Comparison of ENCODE assay signal across 13 mouse cellular contexts in genomic region chr15:95667209-95667608, GRCm38 (mm10). TPM values are rescaled to one million over a fixed set of nuclear protein-coding genes. Genes with fewer than 3 reads are reported as not detected.
A peak's percentile ranks its signal among the peaks of the same experiment; 100 is the strongest.
DNase-seq lines count a peak whose midpoint lies in the region; ATAC-seq lines count a peak whose summit lies in the region.
"Had no signal": no experiment of that assay in that cellular context is flagged by ENCODE, and none has a peak within 500 bp of the region (broad histone marks: within the 10 kb centered on the region; RNA-seq: fewer than 3 reads in every experiment).

No protein-coding gene starts in this region.

- WGBS in forebrain, embryonic 16.5 days, result 11% methylated on average over 8 of the region's 8 CpGs
- 31% methylated on average over 8 of the region's 8 CpGs for WGBS in forebrain, embryonic 12.5 days

- DNase-seq in ZHBTc4 (ENCODE audit: low read depth, low spot score), result peak; percentile 5
- peak; percentile 35 to 56 for DNase-seq in frontal cortex, postnatal 14 days (ENCODE audit: low spot score in 2 of 2)
- DNase-seq in left cerebral cortex, postnatal 14 days (ENCODE audit: low spot score in 2 of 2), result peak; percentile 43 to 61
- no peak for DNase-seq in kidney, adult 11 months
- no peak for DNase-seq in thymus, adult 18-20 months
- DNase-seq in kidney, adult 9 months, result no peak
- DNase-seq: kidney, adult 8-10 months had no signal

- H3K4me3 ChIP-seq in forebrain, embryonic 16.5 days (replicated peaks; ENCODE audit: low read length), result no peak overlapping the region
- H3K4me3 ChIP-seq in forebrain, embryonic 12.5 days (replicated peaks), result no peak overlapping the region
- H3K4me3 ChIP-seq: heart, embryonic 12.5 days; liver, embryonic 15.5 days had no signal

- peak; percentile 73 for ATAC-seq in forebrain, embryonic 16.5 days
- ATAC-seq in forebrain, embryonic 12.5 days (ENCODE audit: low FRiP score), result no peak

- H3K4me2 ChIP-seq in forebrain, embryonic 16.5 days (ENCODE audit: low read length), result no peak overlapping the region
- no peak overlapping the region for H3K4me2 ChIP-seq in forebrain, embryonic 12.5 days
- H3K4me2 ChIP-seq: heart, embryonic 12.5 days; liver, embryonic 15.5 days had no signal

- H3K9me3 ChIP-seq in forebrain, embryonic 16.5 days (ENCODE audit: control insufficient read depth, low read length), result no peaks in the 10 kb centered on the region
- H3K9me3 ChIP-seq in forebrain, embryonic 12.5 days, result no peaks in the 10 kb centered on the region
- H3K9me3 ChIP-seq: heart, embryonic 12.5 days; liver, embryonic 15.5 days had no signal

- H3K4me1 ChIP-seq in forebrain, embryonic 16.5 days (replicated peaks; ENCODE audit: control insufficient read depth, insufficient read depth, low read length), result peaks cover 5% of the 10 kb centered on the region; the same call in 1 of the 2 replicates
- H3K4me1 ChIP-seq in forebrain, embryonic 12.5 days, result no peaks in the 10 kb centered on the region
- H3K4me1 ChIP-seq: heart, embryonic 12.5 days; liver, embryonic 15.5 days had no signal

- no peaks in the 10 kb centered on the region for H3K36me3 ChIP-seq in forebrain, embryonic 16.5 days (ENCODE audit: control insufficient read depth, insufficient read depth)
- no peaks in the 10 kb centered on the region for H3K36me3 ChIP-seq in forebrain, embryonic 12.5 days (replicated peaks)
- H3K36me3 ChIP-seq: heart, embryonic 12.5 days; liver, embryonic 15.5 days had no signal

- intact Hi-C loops in left cerebral cortex, postnatal 14 days (cut with DNase I), result no loop called here

- H3K27ac ChIP-seq in forebrain, embryonic 16.5 days (ENCODE audit: low read length), result no peak overlapping the region
- no peak overlapping the region for H3K27ac ChIP-seq in forebrain, embryonic 12.5 days
- H3K27ac ChIP-seq: liver, embryonic 15.5 days had no signal

- H3K9ac ChIP-seq in forebrain, embryonic 16.5 days (replicated peaks; ENCODE audit: low read depth, low read length), result no peak overlapping the region
- no peak overlapping the region for H3K9ac ChIP-seq in forebrain, embryonic 12.5 days
- H3K9ac ChIP-seq: heart, embryonic 12.5 days; liver, embryonic 15.5 days had no signal

- no peaks in the 10 kb centered on the region for H3K27me3 ChIP-seq in forebrain, embryonic 16.5 days (replicated peaks; ENCODE audit: control insufficient read depth, insufficient read depth, low read length)
- H3K27me3 ChIP-seq in forebrain, embryonic 12.5 days, result no peaks in the 10 kb centered on the region
- H3K27me3 ChIP-seq: heart, embryonic 12.5 days; liver, embryonic 15.5 days had no signal

RNA-seq across cellular contexts. Expression of gene Dbx2, which starts 11.4 kb away (rescaled TPM):
- 0.93 and 1.2 TPM in 2 replicates for polyA plus RNA-seq in forebrain, embryonic 16.5 days (2015; fragmentation: Nextera tagmentation; extraction: Ambion mirVana)
- 0.60 and 0.95 TPM in 2 replicates for polyA plus RNA-seq in forebrain, embryonic 12.5 days (2016; fragmentation: Nextera tagmentation; extraction: Ambion mirVana)
- total RNA-seq in left cerebral cortex, postnatal 14 days (2021), result 10 to 100 TPM; 19.2 to 24.4 TPM
- polyA plus RNA-seq: C2C12; heart, embryonic 12.5 days; liver, embryonic 15.5 days; stomach, embryonic 14.5 days had no signal

Comparison
In these comparisons a context has a peak if more than half of its experiments do, and no peak if none do; other contexts are left out.
1. DNase-seq: peak in ZHBTc4 (single experiment), frontal cortex, postnatal 14 days (2 of 2) and left cerebral cortex, postnatal 14 days (2 of 2); none in kidney, adult 11 months (single experiment), thymus, adult 18-20 months (0 of 2) and kidney, adult 9 months (single experiment).